Mouse (Mus musculus): Measurements from ENCODE around the gene Rhbg. TPM values are rescaled to one million over a fixed set of nuclear protein-coding genes. Genes with fewer than 3 reads are reported as not detected.

The Rhbg gene
- polyA plus RNA-seq, 1 experiment, result not detected

DNA sequence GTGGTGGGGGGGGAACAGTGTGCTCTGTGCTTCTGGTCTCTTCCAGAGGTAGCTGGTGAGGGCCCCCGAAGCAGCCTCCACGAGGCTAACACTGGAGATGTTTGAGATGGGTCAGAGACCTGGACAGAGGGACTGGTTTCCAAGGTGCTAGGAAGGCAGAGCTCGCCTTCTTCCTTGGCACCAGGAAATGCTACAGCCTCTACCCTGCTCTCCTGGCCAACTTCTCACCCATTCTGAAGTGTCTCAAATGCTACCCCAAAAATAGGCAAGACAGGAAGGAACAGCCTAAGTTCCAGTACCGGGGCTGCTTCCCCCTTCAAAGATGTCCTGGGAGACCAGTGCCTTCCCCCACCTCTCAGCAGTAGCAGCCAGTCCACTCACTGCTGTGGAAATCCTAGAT is 15.1 kb downstream of the Rhbg start:
- no peaks in the 10 kb centered on the region for H3K79me2 ChIP-seq (ENCODE audit: control insufficient read depth, insufficient read depth)
- H3K4me3 ChIP-seq (ENCODE audit: insufficient read depth, poor library complexity, severe bottlenecking), result no peak overlapping the region
- no peak for TF ChIP-seq MAX (IDR thresholded peaks at IDR 0.05)
- TF ChIP-seq FOSL1 (IDR thresholded peaks at IDR 0.05; ENCODE audit: insufficient read depth, low read length, poor library complexity, severe bottlenecking), result no peak
- no peak for TF ChIP-seq CEBPB (IDR thresholded peaks at IDR 0.05; ENCODE audit: low read depth)
- no peak for TF ChIP-seq MYOG (IDR thresholded peaks at IDR 0.05; ENCODE audit: control insufficient read depth, extremely low read depth, insufficient read length)
- no peak for TF ChIP-seq USF1 (IDR thresholded peaks at IDR 0.05; ENCODE audit: low read depth)
- TF ChIP-seq MYOD1 (IDR thresholded peaks at IDR 0.05; ENCODE audit: control insufficient read depth, insufficient read length, low read depth), result no peak
- no peak for TF ChIP-seq CTCF (IDR thresholded peaks at IDR 0.05; ENCODE audit: control insufficient read depth, insufficient read depth, insufficient read length)
- no peaks in the 10 kb centered on the region for H3K36me3 ChIP-seq (ENCODE audit: control insufficient read depth, insufficient read depth)
- H3K27me3 ChIP-seq (ENCODE audit: control insufficient read depth, insufficient read depth, insufficient read length), result peaks cover 39% of the 10 kb centered on the region
- H3ac ChIP-seq (ENCODE audit: control insufficient read depth, insufficient read length, low read depth), result no peak overlapping the region
- no peaks in the 10 kb centered on the region for H3K79me3 ChIP-seq (ENCODE audit: low read depth)

DNA sequence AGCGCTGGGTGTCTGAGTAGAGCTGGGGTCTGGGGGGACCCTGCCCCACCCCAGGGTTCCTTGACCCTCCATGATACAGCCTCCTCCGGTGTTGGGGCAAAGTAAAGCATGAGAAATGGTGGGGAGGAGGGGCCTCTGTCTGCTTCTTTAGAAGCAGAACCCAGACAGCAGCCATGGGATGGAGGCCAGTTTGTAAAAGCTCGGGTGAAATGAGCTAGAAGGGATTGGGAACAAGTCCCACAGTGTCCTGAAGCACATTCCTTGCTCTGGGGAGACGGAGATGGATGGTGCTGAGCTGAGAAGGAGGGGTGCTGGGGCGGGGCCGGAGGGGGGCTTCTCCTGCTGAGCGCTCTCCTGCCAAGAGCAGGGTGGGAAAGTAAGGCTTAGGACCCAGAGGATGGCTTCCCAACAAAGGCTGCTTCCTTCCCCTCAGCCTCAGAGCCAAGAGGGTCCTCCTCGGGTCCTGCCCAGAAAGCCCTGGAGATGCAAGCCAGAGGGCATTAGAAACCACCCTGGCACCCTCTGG is 15.6 kb downstream of the Rhbg start:
- Histone ChIP-seq H3K36me3 (ENCODE audit: control insufficient read depth, insufficient read depth) (no peaks in the 10 kb centered on the region), H3K27me3 (ENCODE audit: control insufficient read depth, insufficient read depth, insufficient read length) (peaks cover 37% of the 10 kb centered on the region), H3K79me3 (ENCODE audit: low read depth) (no peaks in the 10 kb centered on the region), H3K79me2 (ENCODE audit: control insufficient read depth, insufficient read depth) (no peaks in the 10 kb centered on the region), H3ac (ENCODE audit: control insufficient read depth, insufficient read length, low read depth) (no peak overlapping the region), H3K4me3 (ENCODE audit: insufficient read depth, poor library complexity, severe bottlenecking) (no peak overlapping the region)
- TF ChIP-seq CTCF (IDR thresholded peaks at IDR 0.05; ENCODE audit: control insufficient read depth, insufficient read depth, insufficient read length), result no peak
- TF ChIP-seq MAX (IDR thresholded peaks at IDR 0.05), result no peak
- no peak for TF ChIP-seq USF1 (IDR thresholded peaks at IDR 0.05; ENCODE audit: low read depth)
- no peak for TF ChIP-seq FOSL1 (IDR thresholded peaks at IDR 0.05; ENCODE audit: insufficient read depth, low read length, poor library complexity, severe bottlenecking)
- TF ChIP-seq MYOD1 (IDR thresholded peaks at IDR 0.05; ENCODE audit: control insufficient read depth, insufficient read length, low read depth), result no peak
- no peak for TF ChIP-seq MYOG (IDR thresholded peaks at IDR 0.05; ENCODE audit: control insufficient read depth, extremely low read depth, insufficient read length)
- TF ChIP-seq CEBPB (IDR thresholded peaks at IDR 0.05; ENCODE audit: low read depth), result no peak

DNA sequence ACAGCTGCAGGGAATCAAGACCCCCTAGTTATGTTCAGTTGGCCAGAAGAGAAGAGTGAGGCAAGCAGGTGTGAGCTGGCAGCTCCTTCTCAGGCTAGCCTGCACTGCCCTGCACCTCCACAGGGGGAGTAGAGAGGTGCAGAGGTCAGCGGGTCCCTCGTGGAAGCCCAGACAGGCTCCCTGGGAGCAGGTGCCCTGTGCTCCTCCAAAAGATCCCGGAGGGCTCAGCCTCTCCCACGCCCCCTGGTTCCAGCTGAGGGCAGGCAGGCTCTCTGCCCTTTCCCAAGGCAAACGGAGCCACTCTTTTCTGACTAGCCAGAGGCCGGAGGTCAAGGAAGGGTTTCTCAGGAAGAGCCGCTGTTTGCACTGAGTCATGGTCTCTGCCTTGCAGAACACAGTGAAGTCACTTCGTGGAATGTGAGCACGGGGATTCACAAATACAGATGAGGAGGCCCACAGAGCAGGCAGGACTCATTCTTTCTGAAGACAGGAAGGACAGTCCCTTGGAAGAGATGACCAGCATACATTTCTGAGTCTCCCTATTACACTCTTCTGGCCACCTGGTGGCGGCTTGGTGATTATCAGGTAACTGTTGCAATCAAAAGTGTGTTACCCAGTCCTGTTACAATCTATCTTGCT is 16.8 kb downstream of the Rhbg start:
- Histone ChIP-seq H3K36me3 (ENCODE audit: control insufficient read depth, insufficient read depth) (no peaks in the 10 kb centered on the region), H3K79me2 (ENCODE audit: control insufficient read depth, insufficient read depth) (no peaks in the 10 kb centered on the region), H3K79me3 (ENCODE audit: low read depth) (no peaks in the 10 kb centered on the region), H3K27me3 (ENCODE audit: control insufficient read depth, insufficient read depth, insufficient read length) (peaks cover 37% of the 10 kb centered on the region), H3K4me3 (ENCODE audit: insufficient read depth, poor library complexity, severe bottlenecking) (no peak overlapping the region), H3ac (ENCODE audit: control insufficient read depth, insufficient read length, low read depth) (no peak overlapping the region)
- TF ChIP-seq MYOG (IDR thresholded peaks at IDR 0.05; ENCODE audit: control insufficient read depth, extremely low read depth, insufficient read length) (no peak), MYOD1 (IDR thresholded peaks at IDR 0.05; ENCODE audit: control insufficient read depth, insufficient read length, low read depth) (no peak), FOSL1 (IDR thresholded peaks at IDR 0.05; ENCODE audit: insufficient read depth, low read length, poor library complexity, severe bottlenecking) (no peak), USF1 (IDR thresholded peaks at IDR 0.05; ENCODE audit: low read depth) (no peak), MAX (IDR thresholded peaks at IDR 0.05) (no peak), CTCF (IDR thresholded peaks at IDR 0.05; ENCODE audit: control insufficient read depth, insufficient read depth, insufficient read length) (no peak), CEBPB (IDR thresholded peaks at IDR 0.05; ENCODE audit: low read depth) (no peak)

DNA sequence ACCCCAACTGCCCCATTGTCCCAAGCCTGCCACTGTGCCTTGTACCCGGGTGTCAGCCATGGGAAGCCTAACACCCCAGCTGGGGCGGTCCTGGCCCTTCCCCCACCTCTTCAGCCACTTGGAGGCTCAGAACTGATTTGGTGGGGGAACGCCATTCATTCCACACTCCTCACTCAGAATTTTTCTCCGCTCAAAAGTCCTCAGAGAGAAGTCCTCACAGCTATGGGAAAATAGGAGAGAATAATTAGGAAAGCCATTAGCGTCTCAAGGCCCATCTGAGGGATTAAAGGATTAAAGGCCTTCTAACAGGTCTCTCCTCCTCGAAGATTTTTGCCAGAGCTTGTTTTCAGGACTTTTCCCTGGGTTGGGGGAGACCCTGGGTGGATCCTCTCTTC is 17.4 kb downstream of the Rhbg start:
- TF ChIP-seq FOSL1 (IDR thresholded peaks at IDR 0.05; ENCODE audit: insufficient read depth, low read length, poor library complexity, severe bottlenecking), result no peak
- no peak for TF ChIP-seq CEBPB (IDR thresholded peaks at IDR 0.05; ENCODE audit: low read depth)
- no peak for TF ChIP-seq MAX (IDR thresholded peaks at IDR 0.05)
- Histone ChIP-seq H3K36me3 (ENCODE audit: control insufficient read depth, insufficient read depth) (no peaks in the 10 kb centered on the region), H3ac (ENCODE audit: control insufficient read depth, insufficient read length, low read depth) (no peak overlapping the region), H3K4me3 (ENCODE audit: insufficient read depth, poor library complexity, severe bottlenecking) (no peak overlapping the region), H3K27me3 (ENCODE audit: control insufficient read depth, insufficient read depth, insufficient read length) (peaks cover 38% of the 10 kb centered on the region), H3K79me2 (ENCODE audit: control insufficient read depth, insufficient read depth) (no peaks in the 10 kb centered on the region), H3K79me3 (ENCODE audit: low read depth) (no peaks in the 10 kb centered on the region)

DNA sequence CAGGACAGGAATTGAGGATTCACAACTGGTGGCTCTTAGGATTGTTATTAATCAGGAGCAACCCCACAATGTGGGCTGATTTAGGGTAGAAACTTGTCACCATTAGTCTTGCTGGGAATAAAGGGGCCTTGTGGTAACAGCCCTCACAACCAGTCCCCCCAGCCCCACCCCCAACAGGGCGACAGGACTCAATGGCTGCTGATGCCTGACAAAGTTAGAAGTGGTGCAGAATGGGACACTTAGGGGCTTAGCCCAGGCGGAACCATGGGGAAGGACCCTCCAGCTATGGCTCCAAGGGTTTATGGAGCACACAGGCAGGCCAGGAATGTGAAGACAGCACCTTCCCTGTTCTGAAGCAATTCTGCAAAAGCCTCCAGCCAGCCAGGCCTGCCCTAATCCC is 18.9 kb downstream of the Rhbg start:
- H3K4me3 ChIP-seq (ENCODE audit: insufficient read depth, poor library complexity, severe bottlenecking), result no peak overlapping the region
- H3ac ChIP-seq (ENCODE audit: control insufficient read depth, insufficient read length, low read depth), result no peak overlapping the region
- H3K36me3 ChIP-seq (ENCODE audit: control insufficient read depth, insufficient read depth), result no peaks in the 10 kb centered on the region
- no peaks in the 10 kb centered on the region for H3K79me2 ChIP-seq (ENCODE audit: control insufficient read depth, insufficient read depth)
- peaks cover 38% of the 10 kb centered on the region for H3K27me3 ChIP-seq (ENCODE audit: control insufficient read depth, insufficient read depth, insufficient read length)
- no peaks in the 10 kb centered on the region for H3K79me3 ChIP-seq (ENCODE audit: low read depth)
- no peak for TF ChIP-seq CTCF (IDR thresholded peaks at IDR 0.05; ENCODE audit: control insufficient read depth, insufficient read depth, insufficient read length)
- no peak for TF ChIP-seq USF1 (IDR thresholded peaks at IDR 0.05; ENCODE audit: low read depth)
- no peak for TF ChIP-seq MYOD1 (IDR thresholded peaks at IDR 0.05; ENCODE audit: control insufficient read depth, insufficient read length, low read depth)
- no peak for TF ChIP-seq FOSL1 (IDR thresholded peaks at IDR 0.05; ENCODE audit: insufficient read depth, low read length, poor library complexity, severe bottlenecking)
- TF ChIP-seq CEBPB (IDR thresholded peaks at IDR 0.05; ENCODE audit: low read depth), result no peak
- TF ChIP-seq MYOG (IDR thresholded peaks at IDR 0.05; ENCODE audit: control insufficient read depth, extremely low read depth, insufficient read length), result no peak
- TF ChIP-seq MAX (IDR thresholded peaks at IDR 0.05), result no peak

DNA sequence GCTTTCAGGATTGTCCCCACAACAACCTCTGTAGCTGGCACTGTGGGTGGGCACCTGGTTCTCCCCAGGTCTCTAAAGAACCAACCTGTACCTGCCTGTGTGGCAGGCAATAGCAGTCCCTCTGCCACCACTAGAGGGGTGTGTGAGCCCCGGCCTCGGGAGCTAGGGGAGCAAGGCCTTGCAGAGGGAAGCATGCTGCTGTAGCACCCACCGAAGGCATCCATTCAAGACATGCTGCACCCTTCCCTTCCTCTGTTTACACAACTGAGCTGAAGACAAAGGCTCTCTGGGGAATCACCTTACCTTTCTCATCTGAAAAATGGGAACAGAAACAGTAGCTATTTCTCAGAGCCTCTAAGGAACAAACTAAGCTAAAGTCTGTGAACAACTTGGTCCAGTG is 19.3 kb downstream of the Rhbg start:
- Histone ChIP-seq H3K79me2 (ENCODE audit: control insufficient read depth, insufficient read depth) (no peaks in the 10 kb centered on the region), H3K79me3 (ENCODE audit: low read depth) (no peaks in the 10 kb centered on the region), H3K36me3 (ENCODE audit: control insufficient read depth, insufficient read depth) (no peaks in the 10 kb centered on the region), H3K27me3 (ENCODE audit: control insufficient read depth, insufficient read depth, insufficient read length) (peaks cover 38% of the 10 kb centered on the region), H3K4me3 (ENCODE audit: insufficient read depth, poor library complexity, severe bottlenecking) (no peak overlapping the region), H3ac (ENCODE audit: control insufficient read depth, insufficient read length, low read depth) (no peak overlapping the region)
- TF ChIP-seq MYOG (IDR thresholded peaks at IDR 0.05; ENCODE audit: control insufficient read depth, extremely low read depth, insufficient read length), result no peak
- no peak for TF ChIP-seq USF1 (IDR thresholded peaks at IDR 0.05; ENCODE audit: low read depth)
- TF ChIP-seq CTCF (IDR thresholded peaks at IDR 0.05; ENCODE audit: control insufficient read depth, insufficient read depth, insufficient read length), result peak; percentile 5
- TF ChIP-seq CEBPB (IDR thresholded peaks at IDR 0.05; ENCODE audit: low read depth), result no peak

All from C2C12 (cell line).